Mouse (Mus musculus): ENCODE results near the gene Slc35e1. TPM values are rescaled to one million over a fixed set of nuclear protein-coding genes. Genes with fewer than 3 reads are reported as not detected.

The Slc35e1 gene
- polyA plus RNA-seq, 1 experiment from 2014 or later: 22.6 TPM

- Histone ChIP-seq H3K27me3 (replicated peaks) (no peaks in the 10 kb centered on the region), H3K27ac (no peak overlapping the region), H3K9ac (no peak overlapping the region), H3K36me3 (peaks cover 72% of the 10 kb centered on the region), H3K4me1 (peaks cover 5% of the 10 kb centered on the region), H3K4me3 (no peak overlapping the region), H3K9me3 (no peaks in the 10 kb centered on the region), H3K4me2 (replicated peaks) (no peak overlapping the region)
- no peak for ATAC-seq (ENCODE audit: low FRiP score, low read depth)
- over 99% methylated on average over 7 of the region's 7 CpGs for WGBS
Measured at GRCm38 (mm10) chr8:72470684-72471083, 21.7 kb downstream of the Slc35e1 start.

- WGBS: 94% methylated on average over 8 of the region's 8 CpGs
- H3K4me2 ChIP-seq (replicated peaks): no peak overlapping the region
- no peak overlapping the region for H3K27ac ChIP-seq
- no peak overlapping the region for H3K4me3 ChIP-seq
- ATAC-seq (ENCODE audit: low FRiP score, low read depth): no peak
- H3K9me3 ChIP-seq: no peaks in the 10 kb centered on the region
- H3K4me1 ChIP-seq: peaks cover 4% of the 10 kb centered on the region
- H3K36me3 ChIP-seq: peaks cover 79% of the 10 kb centered on the region
- no peak overlapping the region for H3K9ac ChIP-seq
- H3K27me3 ChIP-seq (replicated peaks): no peaks in the 10 kb centered on the region
Measured at GRCm38 (mm10) chr8:72469984-72470383, 22.4 kb downstream of the Slc35e1 start.

- Histone ChIP-seq H3K27me3 (replicated peaks) (no peaks in the 10 kb centered on the region), H3K36me3 (peaks cover 86% of the 10 kb centered on the region), H3K9me3 (no peaks in the 10 kb centered on the region), H3K4me1 (peaks cover 2% of the 10 kb centered on the region), H3K27ac (no peak overlapping the region), H3K4me2 (replicated peaks) (no peak overlapping the region), H3K4me3 (no peak overlapping the region), H3K9ac (no peak overlapping the region)
- 95% methylated on average over 2 of the region's 2 CpGs for WGBS
- no peak for ATAC-seq (ENCODE audit: low FRiP score, low read depth)
Measured at GRCm38 (mm10) chr8:72469243-72469642, 23.2 kb downstream of the Slc35e1 start.

- no peaks in the 10 kb centered on the region for H3K27me3 ChIP-seq (replicated peaks)
- no peaks in the 10 kb centered on the region for H3K4me1 ChIP-seq
- 96% methylated on average over 10 of the region's 10 CpGs for WGBS
- no peak overlapping the region for H3K9ac ChIP-seq
- no peaks in the 10 kb centered on the region for H3K9me3 ChIP-seq
- H3K4me3 ChIP-seq: no peak overlapping the region
- no peak for ATAC-seq (ENCODE audit: low FRiP score, low read depth)
- peaks cover 100% of the 10 kb centered on the region for H3K36me3 ChIP-seq
- H3K4me2 ChIP-seq (replicated peaks): no peak overlapping the region
- no peak overlapping the region for H3K27ac ChIP-seq
Measured at GRCm38 (mm10) chr8:72464211-72464610, 28.2 kb downstream of the Slc35e1 start.

GRCm38 (mm10) chr8:72459881-72460533 lies 32.4 kb downstream of the Slc35e1 start:
- WGBS: 89% methylated on average over 4 of the region's 4 CpGs
- H3K27me3 ChIP-seq (replicated peaks): no peaks in the 10 kb centered on the region
- no peaks in the 10 kb centered on the region for H3K9me3 ChIP-seq
- no peak overlapping the region for H3K4me3 ChIP-seq
- no peak overlapping the region for H3K9ac ChIP-seq
- no peak overlapping the region for H3K4me2 ChIP-seq (replicated peaks)
- no peak overlapping the region for H3K27ac ChIP-seq
- ATAC-seq (ENCODE audit: low FRiP score, low read depth): no peak
- peaks cover 74% of the 10 kb centered on the region for H3K36me3 ChIP-seq
- no peaks in the 10 kb centered on the region for H3K4me1 ChIP-seq

- Histone ChIP-seq H3K36me3 (peaks cover 73% of the 10 kb centered on the region), H3K4me2 (replicated peaks) (no peak overlapping the region), H3K4me1 (no peaks in the 10 kb centered on the region), H3K27me3 (replicated peaks) (no peaks in the 10 kb centered on the region), H3K27ac (no peak overlapping the region), H3K9ac (no peak overlapping the region), H3K9me3 (no peaks in the 10 kb centered on the region), H3K4me3 (no peak overlapping the region)
- no peak for ATAC-seq (ENCODE audit: low FRiP score, low read depth)
- 92% methylated on average over 6 of the region's 6 CpGs for WGBS
Measured at GRCm38 (mm10) chr8:72458457-72458856, 34.0 kb downstream of the Slc35e1 start.

GRCm38 (mm10) chr8:72457806-72458205 lies 34.6 kb downstream of the Slc35e1 start:
- H3K9ac ChIP-seq: no peak overlapping the region
- ATAC-seq (ENCODE audit: low FRiP score, low read depth): no peak
- no peaks in the 10 kb centered on the region for H3K27me3 ChIP-seq (replicated peaks)
- H3K9me3 ChIP-seq: no peaks in the 10 kb centered on the region
- no peak overlapping the region for H3K4me2 ChIP-seq (replicated peaks)
- no peak overlapping the region for H3K27ac ChIP-seq
- H3K4me1 ChIP-seq: no peaks in the 10 kb centered on the region
- WGBS: 84% methylated on average over 3 of the region's 3 CpGs
- H3K4me3 ChIP-seq: no peak overlapping the region
- H3K36me3 ChIP-seq: peaks cover 73% of the 10 kb centered on the region

- H3K27me3 ChIP-seq (replicated peaks): no peaks in the 10 kb centered on the region
- H3K4me1 ChIP-seq: no peaks in the 10 kb centered on the region
- H3K4me2 ChIP-seq (replicated peaks): no peak overlapping the region
- no peaks in the 10 kb centered on the region for H3K9me3 ChIP-seq
- 89% methylated on average over 4 of the region's 4 CpGs for WGBS
- H3K9ac ChIP-seq: no peak overlapping the region
- ATAC-seq (ENCODE audit: low FRiP score, low read depth): no peak
- H3K27ac ChIP-seq: no peak overlapping the region
- peaks cover 66% of the 10 kb centered on the region for H3K36me3 ChIP-seq
- H3K4me3 ChIP-seq: no peak overlapping the region
Measured at GRCm38 (mm10) chr8:72455317-72455716, 37.1 kb downstream of the Slc35e1 start.

GRCm38 (mm10) chr8:72453904-72454303 lies 38.5 kb downstream of the Slc35e1 start:
- no peaks in the 10 kb centered on the region for H3K9me3 ChIP-seq
- no peak overlapping the region for H3K9ac ChIP-seq
- H3K27ac ChIP-seq: no peak overlapping the region
- no peak for ATAC-seq (ENCODE audit: low FRiP score, low read depth)
- no peak overlapping the region for H3K4me2 ChIP-seq (replicated peaks)
- H3K27me3 ChIP-seq (replicated peaks): no peaks in the 10 kb centered on the region
- no peaks in the 10 kb centered on the region for H3K4me1 ChIP-seq
- H3K4me3 ChIP-seq: no peak overlapping the region
- 97% methylated on average over 2 of the region's 2 CpGs for WGBS
- H3K36me3 ChIP-seq: peaks cover 66% of the 10 kb centered on the region

- H3K27ac ChIP-seq: no peak overlapping the region
- no peak overlapping the region for H3K9ac ChIP-seq
Measured at GRCm38 (mm10) chr8:72451516-72451915, 40.9 kb downstream of the Slc35e1 start.

GRCm38 (mm10) chr8:72445071-72445470 lies 47.3 kb downstream of the Slc35e1 start:
- ATAC-seq (ENCODE audit: low FRiP score, low read depth): no peak
- Histone ChIP-seq H3K4me1 (peaks cover 6% of the 10 kb centered on the region; the same call in 1 of the 2 replicates), H3K27me3 (replicated peaks) (no peaks in the 10 kb centered on the region), H3K36me3 (peaks cover 26% of the 10 kb centered on the region), H3K9ac (no peak overlapping the region), H3K27ac (no peak overlapping the region), H3K4me3 (no peak overlapping the region), H3K9me3 (no peaks in the 10 kb centered on the region), H3K4me2 (replicated peaks) (no peak overlapping the region)
- WGBS: 96% methylated on average over 6 of the region's 6 CpGs

More at GRCm38 (mm10) chr8:72451516-72451915, 40.9 kb downstream of the Slc35e1 start:
- no peak for ATAC-seq (ENCODE audit: low FRiP score, low read depth)
- 89% methylated on average over 8 of the region's 8 CpGs for WGBS
- Histone ChIP-seq H3K4me1 (peaks cover 4% of the 10 kb centered on the region; the same call in 1 of the 2 replicates), H3K9me3 (no peaks in the 10 kb centered on the region), H3K36me3 (peaks cover 74% of the 10 kb centered on the region), H3K27me3 (replicated peaks) (no peaks in the 10 kb centered on the region), H3K4me2 (replicated peaks) (no peak overlapping the region), H3K4me3 (no peak overlapping the region)

GRCm38 (mm10) chr8:72443994-72444350 lies 48.4 kb downstream of the Slc35e1 start:
- ATAC-seq (ENCODE audit: low FRiP score, low read depth): no peak; the same call in 1 of the 2 replicates
- Histone ChIP-seq H3K27ac (no peak overlapping the region), H3K9me3 (no peaks in the 10 kb centered on the region), H3K4me2 (replicated peaks) (peak overlapping the region; percentile 58), H3K27me3 (replicated peaks) (no peaks in the 10 kb centered on the region), H3K9ac (peak overlapping the region; percentile 50), H3K4me1 (peaks cover 6% of the 10 kb centered on the region; the same call in 1 of the 2 replicates), H3K4me3 (peak overlapping the region; percentile 40), H3K36me3 (peaks cover 17% of the 10 kb centered on the region; the same call in 1 of the 2 replicates)
- 47% methylated on average over 6 of the region's 6 CpGs for WGBS

Measured in neural tube, embryonic 12.5 days (tissue).